In genomic region chr17:17618463-17618862, GRCm38 (mm10) we compare ENCODE assay signal across 18 mouse cellular contexts. TPM values are rescaled to one million over a fixed set of nuclear protein-coding genes. Genes with fewer than 3 reads are reported as not detected.
DNase-seq lines count a peak whose midpoint lies in the region; ATAC-seq lines count a peak whose summit lies in the region.
"Had no signal": no experiment of that assay in that cellular context is flagged by ENCODE, and none has a peak within 500 bp of the region (broad histone marks: within the 10 kb centered on the region; RNA-seq: fewer than 3 reads in every experiment).

No protein-coding gene starts in this region.

- no peak overlapping the region for H3K9ac ChIP-seq in liver, embryonic 11.5 days (ENCODE audit: low read depth, low read length)
- H3K9ac ChIP-seq in heart, embryonic 13.5 days: peak overlapping the region; percentile 47; the same call in 1 of the 2 replicates
- H3K9ac ChIP-seq: hindbrain, embryonic 15.5 days; limb, embryonic 15.5 days; stomach, embryonic 15.5 days had no signal

- no peaks in the 10 kb centered on the region for H3K9me3 ChIP-seq in liver, embryonic 11.5 days (ENCODE audit: control insufficient read depth, low read length)
- no peaks in the 10 kb centered on the region for H3K9me3 ChIP-seq in heart, embryonic 13.5 days
- H3K9me3 ChIP-seq: forebrain, embryonic 10.5 days; hindbrain, embryonic 15.5 days; limb, embryonic 15.5 days; stomach, embryonic 15.5 days had no signal

- peak; percentile 8 to 51 for DNase-seq in adrenal gland, adult (ENCODE audit: inconsistent age in 2 of 2, low spot score in 1 of 2)
- no peak for DNase-seq in adrenal gland, adult 18-20 months (ENCODE audit: low spot score in 2 of 2)
- DNase-seq in liver, embryonic 11.5 days (ENCODE audit: low spot score): no peak
- DNase-seq in liver: no peak
- DNase-seq in right cerebral cortex, postnatal 25 days: no peak
- no peak for DNase-seq in cerebellum, postnatal 4 days (ENCODE audit: low spot score in 2 of 2)
- DNase-seq: cerebellum, postnatal 10 days; kidney, adult 11 months; kidney, postnatal 10 days; spleen, adult 18-20 months; thymus, postnatal 36 days had no signal

- H3K27me3 ChIP-seq in liver, embryonic 11.5 days (replicated peaks; ENCODE audit: control insufficient read depth, insufficient read depth, low read length): no peaks in the 10 kb centered on the region
- H3K27me3 ChIP-seq in heart, embryonic 13.5 days (replicated peaks): no peaks in the 10 kb centered on the region
- H3K27me3 ChIP-seq: hindbrain, embryonic 15.5 days; limb, embryonic 15.5 days; stomach, embryonic 15.5 days had no signal

- no peak overlapping the region for H3K4me3 ChIP-seq in liver, embryonic 11.5 days (ENCODE audit: low read depth, low read length)
- peak overlapping the region; percentile 21 for H3K4me3 ChIP-seq in heart, embryonic 13.5 days
- H3K4me3 ChIP-seq: forebrain, embryonic 10.5 days; hindbrain, embryonic 15.5 days; limb, embryonic 15.5 days; stomach, embryonic 15.5 days had no signal

- H3K4me1 ChIP-seq in liver, embryonic 11.5 days (replicated peaks; ENCODE audit: control insufficient read depth, insufficient read depth, low read length): peaks cover 16% of the 10 kb centered on the region
- peaks cover 49% of the 10 kb centered on the region for H3K4me1 ChIP-seq in heart, embryonic 13.5 days

- H3K36me3 ChIP-seq in liver, embryonic 11.5 days (ENCODE audit: control insufficient read depth, insufficient read depth, low read length): no peaks in the 10 kb centered on the region
- H3K36me3 ChIP-seq in heart, embryonic 13.5 days: 0 out of 2 replicates have a peak, but pooled peaks cover 6% of the 10 kb centered on the region
- H3K36me3 ChIP-seq: forebrain, embryonic 10.5 days; hindbrain, embryonic 15.5 days; limb, embryonic 15.5 days; stomach, embryonic 15.5 days had no signal

- ATAC-seq in liver, embryonic 11.5 days (replicated peaks; ENCODE audit: low FRiP score): peak; percentile 50; the same call in 1 of the 2 replicates
- ATAC-seq in heart, embryonic 13.5 days (ENCODE audit: extremely low read depth, insufficient number of reproducible peaks, low FRiP score, low TSS enrichment): no peak
- ATAC-seq in megakaryocyte-erythroid progenitor cell, adult 5-6 weeks (replicated peaks; ENCODE audit: low FRiP score, low TSS enrichment, poor library complexity, severe bottlenecking): peak; percentile 48; the same call in 1 of the 2 replicates

- H3K4me2 ChIP-seq in liver, embryonic 11.5 days: peak overlapping the region; percentile 16; the same call in 1 of the 2 replicates
- H3K4me2 ChIP-seq in heart, embryonic 13.5 days: peak overlapping the region; percentile 60
- H3K4me2 ChIP-seq: hindbrain, embryonic 15.5 days; limb, embryonic 15.5 days; midbrain, embryonic 11.5 days; stomach, embryonic 15.5 days had no signal

- no peak overlapping the region for H3K27ac ChIP-seq in liver, embryonic 11.5 days (ENCODE audit: low read depth, low read length)
- peak overlapping the region; percentile 84 for H3K27ac ChIP-seq in heart, embryonic 13.5 days (replicated peaks)
- H3K27ac ChIP-seq: forebrain, embryonic 10.5 days; hindbrain, embryonic 15.5 days; limb, embryonic 15.5 days; stomach, embryonic 15.5 days had no signal

- 80% methylated on average over 1 of the region's 1 CpGs for WGBS in liver, embryonic 11.5 days
- WGBS in heart, embryonic 13.5 days: 65% methylated on average over 1 of the region's 1 CpGs

RNA-seq across cellular contexts. Expression of gene Lnpep, which starts 6.4 kb away (rescaled TPM):
- total RNA-seq in adrenal gland, adult 18-20 months (2021): 100 to 1,000 TPM in 1 of 2 experiments, 10 to 100 TPM in 1; 93.4 to 111 TPM
- polyA plus RNA-seq in liver, embryonic 11.5 days (2014; fragmentation: Nextera tagmentation; extraction: Ambion mirVana): 6.6 and 6.8 TPM in 2 replicates
- polyA plus RNA-seq in heart, embryonic 13.5 days (2015; fragmentation: Nextera tagmentation; extraction: Ambion mirVana): 8.7 and 9.6 TPM in 2 replicates
- 34.2 and 39.9 TPM in 2 replicates for total RNA-seq in megakaryocyte-erythroid progenitor cell, adult 5-6 weeks (2014; fragmentation: Nextera tagmentation)
- 40.1 and 53.3 TPM in 2 replicates for total RNA-seq in megakaryocyte-erythroid progenitor cell, adult 5-6 weeks (2017)

Comparison
In these comparisons a context has a peak if more than half of its experiments do, and no peak if none do; other contexts are left out.
1. DNase-seq: peak in adrenal gland, adult (2 of 2); none in adrenal gland, adult 18-20 months (0 of 2), liver, embryonic 11.5 days (single experiment), liver (single experiment), right cerebral cortex, postnatal 25 days (single experiment) and cerebellum, postnatal 4 days (0 of 2).